Mouse (Mus musculus) WW6 (cell line): ENCODE measurements around the gene Bcl2a1b.
"Not testable (repeated sequence)": the region's sequence is repeated elsewhere in the genome, so short reads cannot be mapped to it uniquely, and the experiment has no call there.

Experiments
- DNase-seq: peaks from one replicate; pipeline ENCODE4 v3.0.0-alpha.2; 2013; ENCODE audit warnings: low read depth, low spot score

Gene Bcl2a1b

GRCm38 (mm10) chr9:89198969-89199416 lies at the start of gene Bcl2a1b, which contains the start of gene Gm29094:
TSS of gene Bcl2a1b (plus strand) at chr9:89199209.
TSS of gene Gm29094 (plus strand) at chr9:89199379.
- DNase-seq: not testable (repeated sequence)

- DNase-seq: not testable (repeated sequence)
Observed at GRCm38 (mm10) chr9:89172539-89172938, 26.5 kb upstream of the Bcl2a1b start.

GRCm38 (mm10) chr9:89178833-89179232 lies 20.2 kb upstream of the Bcl2a1b start:
- DNase-seq: not testable (repeated sequence)

DNA sequence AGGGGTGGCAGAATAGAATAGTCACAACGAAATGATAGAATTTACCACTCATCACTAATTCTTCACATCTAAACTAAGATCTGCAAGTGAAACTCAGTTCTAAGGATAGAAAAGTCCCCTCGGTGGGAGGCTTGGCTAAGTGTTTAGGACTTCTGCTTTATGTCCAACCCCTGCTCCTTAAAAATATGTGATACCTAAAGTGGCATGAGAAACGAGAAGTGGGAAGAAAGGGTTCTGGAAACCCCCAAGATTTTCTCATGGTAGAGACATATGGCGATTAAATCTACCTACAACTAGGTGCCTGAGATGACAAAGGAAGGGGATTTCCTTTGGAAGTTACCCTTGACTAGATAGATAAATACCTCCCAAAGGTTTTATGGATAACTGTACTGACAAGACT lies 19.5 kb upstream of the Bcl2a1b start:
- not testable (repeated sequence) for DNase-seq

DNA sequence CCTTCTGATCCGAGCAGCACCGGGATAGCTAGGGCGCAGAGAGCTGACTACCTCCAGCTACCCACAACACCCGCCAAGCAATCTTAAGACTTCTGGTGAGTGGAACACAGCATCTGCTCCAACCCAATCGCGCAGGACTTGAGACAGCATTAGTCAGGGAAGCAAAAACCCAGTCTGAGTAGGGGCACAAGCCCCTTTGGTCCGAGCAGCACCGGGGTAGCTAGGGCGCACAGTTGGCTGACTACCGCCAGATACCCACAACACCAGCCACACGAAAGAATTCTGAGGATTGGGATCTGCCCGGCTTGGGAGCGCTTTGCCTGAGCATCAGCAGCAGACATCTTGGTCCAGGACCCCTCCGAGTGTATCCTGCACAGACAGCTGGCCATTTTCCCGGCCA lies 12.0 kb upstream of the Bcl2a1b start:
- not testable (repeated sequence) for DNase-seq

DNA sequence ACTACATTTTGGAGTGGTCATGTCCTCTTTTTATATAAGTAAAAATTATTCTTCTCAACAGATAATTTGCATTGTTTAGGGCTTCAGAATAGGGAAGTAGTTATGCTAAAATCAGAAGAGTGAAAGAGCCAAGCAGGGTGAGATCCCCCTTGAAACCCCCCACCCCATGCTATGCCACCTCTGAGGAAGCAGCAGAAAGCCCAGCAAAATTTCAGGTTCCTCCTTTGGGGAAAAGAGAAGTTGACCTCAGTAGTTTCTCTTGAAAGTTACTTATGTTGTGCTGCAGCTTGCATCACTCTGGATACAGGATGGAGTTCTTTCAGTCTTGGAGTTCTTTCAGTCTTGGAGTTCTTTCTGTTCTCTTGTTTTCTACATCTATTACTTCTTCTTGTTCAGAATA lies 3.5 kb upstream of the Bcl2a1b start:
- DNase-seq: not testable (repeated sequence)

GRCm38 (mm10) chr9:89197509-89197908 lies 1.5 kb upstream of the Bcl2a1b start:
- DNase-seq: not testable (repeated sequence)

DNA sequence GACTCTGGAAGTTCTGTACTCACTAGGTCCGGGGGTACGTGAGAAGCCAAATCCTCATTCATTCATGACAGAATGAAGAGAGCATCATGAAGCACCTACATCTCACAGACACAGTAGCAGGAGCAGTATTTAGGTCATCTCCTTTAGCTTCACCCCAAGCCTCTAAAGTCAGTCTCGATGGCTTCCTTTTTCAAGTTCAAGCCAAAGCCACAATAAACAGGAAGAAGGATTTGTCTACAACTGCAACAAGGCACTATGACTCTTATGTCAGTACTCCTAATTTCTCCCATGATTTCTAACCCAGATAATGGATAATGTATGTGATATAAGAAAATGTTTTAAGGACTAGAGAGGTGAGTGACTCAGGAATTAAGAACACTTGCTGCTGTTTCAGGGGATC lies 660 bp upstream of the Bcl2a1b start:
- DNase-seq: not testable (repeated sequence)

- DNase-seq: not testable (repeated sequence)
Observed at GRCm38 (mm10) chr9:89202256-89202655, 3.2 kb downstream of the Bcl2a1b start.

DNA sequence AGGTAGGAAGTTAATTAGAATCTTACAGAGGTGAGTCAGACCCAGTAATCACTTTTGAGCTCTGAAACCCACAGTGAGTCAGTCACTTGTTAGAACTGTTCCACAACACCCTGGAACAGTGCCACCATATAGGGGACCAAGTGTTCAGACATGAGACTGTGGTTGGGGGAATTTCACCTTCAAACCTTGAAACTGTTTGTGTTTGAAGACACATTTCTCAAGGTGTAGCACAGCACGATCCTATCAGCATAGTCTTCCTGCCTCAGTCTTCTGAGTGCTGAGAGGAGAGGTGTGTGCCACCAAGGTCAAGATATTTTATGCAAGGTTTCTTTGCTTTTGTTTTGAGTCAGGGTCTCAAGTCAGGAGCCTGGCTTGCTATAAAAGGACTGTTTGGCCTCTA lies 9.9 kb downstream of the Bcl2a1b start:
- DNase-seq: not testable (repeated sequence)

DNA sequence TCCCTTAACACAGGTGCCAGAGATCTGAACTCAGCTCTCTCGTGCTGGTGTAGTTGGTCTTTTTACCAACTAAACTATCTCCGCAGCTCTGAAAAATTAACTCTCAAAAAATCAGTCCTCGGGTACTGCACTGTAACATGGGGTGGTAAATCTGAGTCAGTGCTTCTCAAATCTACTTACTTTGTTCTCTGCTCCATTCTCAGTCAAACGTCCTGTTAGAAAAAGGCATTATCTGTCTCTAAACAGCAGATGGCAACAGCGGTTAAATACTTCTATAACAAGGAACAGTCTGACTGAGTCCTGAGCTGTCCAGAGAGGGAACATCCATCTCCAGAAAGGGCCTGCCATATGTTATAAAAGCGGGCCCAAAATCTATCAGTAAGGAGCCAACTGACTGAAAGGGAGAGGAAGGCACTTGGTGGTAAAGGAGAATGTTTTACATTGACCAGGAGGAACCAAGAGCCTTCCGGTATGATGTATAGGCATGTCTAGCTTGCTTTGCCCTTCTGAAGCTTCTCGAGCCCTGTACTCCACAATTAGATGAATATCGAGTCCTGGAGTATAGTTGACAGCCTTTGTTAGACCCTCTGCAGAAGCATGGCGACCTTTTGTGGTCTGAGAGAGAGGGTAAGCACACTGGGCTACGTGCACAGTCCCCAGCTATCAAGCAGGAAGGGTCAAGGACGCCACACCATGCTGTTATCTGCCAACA lies 11.5 kb downstream of the Bcl2a1b start, which contains the start of gene Mthfs:
Mthfs (plus strand) TSS at position 324 of the 712 bp plus-strand sequence.
- DNase-seq: not testable (repeated sequence)

- not testable (repeated sequence) for DNase-seq
Observed at GRCm38 (mm10) chr9:89211065-89211858, 12.3 kb downstream of the Bcl2a1b start.

DNA sequence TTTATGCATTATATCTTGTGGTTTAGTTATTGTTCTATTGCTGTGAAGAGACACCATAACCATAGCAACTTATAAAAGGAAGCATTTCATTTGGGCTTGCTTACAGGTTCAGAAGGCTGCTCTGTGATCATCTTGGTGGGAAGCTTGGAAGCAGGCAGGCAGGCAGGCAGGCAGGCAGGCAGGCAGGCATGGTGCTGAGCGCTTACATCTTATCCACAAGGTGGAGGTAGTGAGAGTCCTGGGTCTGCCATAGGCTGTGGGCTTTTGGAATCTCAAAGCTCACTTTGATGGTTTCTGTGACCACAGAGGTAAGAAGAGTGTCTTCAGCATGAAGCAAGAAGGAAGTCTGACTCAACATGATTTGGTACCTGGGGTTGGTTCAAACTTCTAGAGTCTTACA lies 13.4 kb downstream of the Bcl2a1b start:
- not testable (repeated sequence) for DNase-seq

DNA sequence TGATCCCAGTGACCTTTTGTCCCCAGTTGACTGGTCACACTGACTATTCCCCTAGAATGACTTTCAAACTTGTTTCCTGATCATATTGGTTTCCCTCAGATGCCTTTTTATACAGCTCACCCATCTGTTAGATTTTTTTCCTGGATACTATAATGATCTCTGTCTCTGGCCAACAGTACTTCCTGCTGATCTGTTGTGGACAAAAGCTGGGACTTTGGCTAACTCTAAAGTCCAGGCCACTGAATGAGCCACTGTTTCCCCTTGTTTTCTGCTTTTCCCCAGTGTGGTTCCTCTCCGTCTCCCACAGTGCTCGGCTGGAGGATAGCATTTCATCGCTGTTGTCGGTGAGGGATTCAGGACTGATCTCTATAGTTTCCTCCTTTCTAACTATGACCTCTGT lies 19.2 kb downstream of the Bcl2a1b start:
- not testable (repeated sequence) for DNase-seq

- not testable (repeated sequence) for DNase-seq
Observed at GRCm38 (mm10) chr9:89219668-89220067, 20.7 kb downstream of the Bcl2a1b start.

GRCm38 (mm10) chr9:89220704-89221287 lies 21.8 kb downstream of the Bcl2a1b start:
- DNase-seq: not testable (repeated sequence)

- no peak for DNase-seq
Observed at GRCm38 (mm10) chr9:89226071-89226470, 27.1 kb downstream of the Bcl2a1b start.

DNA sequence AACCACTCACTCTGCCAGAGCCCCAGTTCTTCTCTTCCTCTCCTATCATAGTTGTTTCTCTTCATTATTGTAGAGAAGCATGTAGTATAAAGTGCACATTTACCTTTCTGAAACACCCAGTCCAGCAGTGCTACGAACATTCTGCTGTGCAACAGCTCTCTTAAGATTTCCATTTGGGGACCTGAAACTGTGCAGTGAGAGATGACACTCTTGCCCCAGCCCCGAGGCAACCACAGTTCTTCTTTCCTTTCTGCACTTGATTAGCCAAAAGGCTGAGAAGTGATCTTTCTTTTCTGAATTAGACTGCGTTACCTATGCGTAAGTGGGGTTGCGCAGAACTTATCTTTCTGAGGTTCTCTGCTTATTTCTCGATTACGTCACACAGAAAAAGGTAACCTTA lies 29.1 kb downstream of the Bcl2a1b start:
- DNase-seq: no peak

- not testable (repeated sequence) for DNase-seq
Observed at GRCm38 (mm10) chr9:89230897-89231497, 32.0 kb downstream of the Bcl2a1b start.

DNA sequence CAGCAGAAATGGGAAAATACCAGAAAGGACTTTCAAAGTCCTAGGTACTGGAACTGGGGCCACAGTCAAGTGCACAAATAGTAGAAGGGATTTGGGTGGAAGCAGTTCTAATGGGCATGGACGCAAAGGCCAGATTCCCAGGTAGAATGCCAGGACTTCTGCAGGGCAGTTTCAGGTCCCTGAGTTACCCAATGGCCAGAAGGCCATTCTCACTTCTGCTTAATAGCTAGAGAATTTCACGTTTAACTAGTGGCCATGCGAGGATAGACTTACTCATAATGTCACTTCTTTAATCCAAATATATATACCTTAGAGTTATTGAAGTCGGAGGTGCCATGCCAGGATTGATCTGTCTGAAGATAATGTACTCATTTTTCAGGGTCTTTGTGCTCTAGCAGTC lies 38.1 kb downstream of the Bcl2a1b start:
- not testable (repeated sequence) for DNase-seq

DNA sequence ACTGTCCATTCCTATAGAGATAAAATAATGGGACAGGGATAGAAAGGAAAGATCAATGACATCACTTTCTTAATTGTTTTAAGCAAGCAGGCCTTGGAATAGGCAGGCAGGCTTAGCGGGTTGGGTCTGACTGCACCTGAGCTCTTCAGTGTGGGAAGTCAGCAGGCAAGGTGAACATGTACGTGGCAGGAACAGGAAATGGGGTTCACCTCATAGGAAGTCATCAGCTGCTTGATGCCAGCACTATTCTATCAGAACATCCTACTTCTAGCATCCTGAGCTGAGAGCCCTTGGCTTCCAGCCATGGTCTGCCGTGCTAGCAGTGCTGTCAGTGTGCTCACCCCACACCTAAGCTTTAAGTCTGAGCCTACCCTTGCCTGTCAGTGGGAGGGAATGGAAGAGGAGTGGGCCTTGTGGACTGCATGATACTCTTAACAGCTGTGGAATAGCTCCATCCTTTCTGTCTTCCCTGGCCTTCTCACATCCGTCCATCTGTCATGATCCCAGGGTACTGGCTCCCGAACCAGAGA lies 40.0 kb downstream of the Bcl2a1b start:
- DNase-seq: not testable (repeated sequence)
